Mouse (Mus musculus) limb, embryonic 10.5 days (tissue): ENCODE data around the gene H2-T22. TPM values are rescaled to one million over a fixed set of nuclear protein-coding genes. Genes with fewer than 3 reads are reported as not detected.
"Not testable (repeated sequence)": the region's sequence is repeated elsewhere in the genome, so short reads cannot be mapped to it uniquely, and the experiment has no call there.

Source experiments
- DNase-seq: peaks from one replicate; pipeline ENCODE4 v3.0.0-alpha.2; 2017; ENCODE audit warnings: low spot score
- H3K27ac ChIP-seq: fragments of 300-500 bp; sonication (generic); 2 replicates; pipeline ENCODE4 v1.5.1; 2016; ENCODE audit warnings: mild to moderate bottlenecking
- H3K27me3 ChIP-seq: fragments of 300-500 bp; sonication (generic); 2 replicates; pipeline ENCODE4 v1.6.1; 2016; ENCODE audit warnings: low read depth, mild to moderate bottlenecking; ENCODE audit not compliant: poor library complexity, severe bottlenecking
- H3K36me3 ChIP-seq: fragments of 300-500 bp; sonication (generic); 2 replicates; pipeline ENCODE4 v1.6.1; 2016; ENCODE audit warnings: mild to moderate bottlenecking, moderate library complexity
- H3K4me1 ChIP-seq: fragments of 300-500 bp; sonication (generic); 2 replicates; pipeline ENCODE4 v1.6.1; 2016
- H3K4me3 ChIP-seq: fragments of 300-500 bp; sonication (generic); 2 replicates; pipeline ENCODE4 v1.5.1; 2016; ENCODE audit warnings: mild to moderate bottlenecking, moderate library complexity
- H3K9me3 ChIP-seq: fragments of 300-500 bp; sonication (generic); replicated peaks from 2 replicates; pipeline ENCODE4 v1.6.1; 2016; ENCODE audit warnings: mild to moderate bottlenecking
- WGBS: fragments of 180-500 bp; shearing (Covaris S2); methylation state at CpG from one replicate; pipeline ENCODE4 v1.1.7; 2016; 5-methylcytosine and 5-hydroxymethylcytosine counted together
- polyA plus RNA-seq: library from polyadenylated mRNA; unstranded; fragments of >200 nt; fragmentation: Nextera tagmentation; extraction: Ambion mirVana; gene quantifications from 2 replicates; pipeline ENCODE4 v1.2.1, GENCODE M21; 2016

The H2-T22 gene
- polyA plus RNA-seq, 1 experiment from 2014 or later, result 9.7 TPM

GRCm38 (mm10) chr17:36023710-36024654 is 18.6 kb downstream of the H2-T22 start:
- no peaks in the 10 kb centered on the region for H3K27me3 ChIP-seq
- 75% methylated on average over 9 of the region's 9 CpGs for WGBS

GRCm38 (mm10) chr17:36022922-36023321 is 19.6 kb downstream of the H2-T22 start:
- peaks cover 4% of the 10 kb centered on the region for H3K4me1 ChIP-seq
- H3K36me3 ChIP-seq, result no peaks in the 10 kb centered on the region
- H3K27ac ChIP-seq, result no peak overlapping the region
- 88% methylated on average over 6 of the region's 6 CpGs for WGBS
- H3K4me3 ChIP-seq, result no peak overlapping the region
- H3K27me3 ChIP-seq, result no peaks in the 10 kb centered on the region
- no peak for DNase-seq
- H3K9me3 ChIP-seq, result no peaks in the 10 kb centered on the region

More at GRCm38 (mm10) chr17:36023710-36024654, 18.6 kb downstream of the H2-T22 start:
- no peak overlapping the region for H3K4me3 ChIP-seq
- H3K9me3 ChIP-seq, result no peaks in the 10 kb centered on the region
- H3K36me3 ChIP-seq, result no peaks in the 10 kb centered on the region
- peaks cover 4% of the 10 kb centered on the region for H3K4me1 ChIP-seq
- no peak overlapping the region for H3K27ac ChIP-seq
- no peak for DNase-seq

DNA sequence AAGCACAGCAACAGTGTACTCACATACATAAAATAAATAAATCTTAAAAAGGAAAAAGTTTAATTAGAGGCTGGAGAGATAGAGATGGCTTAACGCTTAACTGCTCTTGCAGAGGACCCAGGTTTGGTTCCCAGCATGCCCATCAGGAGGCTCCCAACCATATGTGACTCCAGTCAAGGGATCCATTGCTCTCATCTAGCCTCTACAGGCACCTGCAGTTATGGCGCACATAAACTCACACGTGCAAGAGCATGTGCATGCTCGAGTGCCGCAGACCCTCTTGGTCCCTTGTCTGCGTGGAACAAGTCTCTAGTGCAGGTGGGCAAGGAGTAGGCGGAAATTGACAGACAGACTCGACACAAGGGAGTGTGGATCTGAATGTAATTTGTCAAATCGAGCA is 20.4 kb downstream of the H2-T22 start:
- DNase-seq, result no peak
- WGBS, result 94% methylated on average over 9 of the region's 9 CpGs
- Histone ChIP-seq H3K9me3 (no peaks in the 10 kb centered on the region), H3K4me3 (no peak overlapping the region), H3K36me3 (no peaks in the 10 kb centered on the region), H3K4me1 (peaks cover 4% of the 10 kb centered on the region), H3K27me3 (no peaks in the 10 kb centered on the region), H3K27ac (no peak overlapping the region)

GRCm38 (mm10) chr17:36021309-36021708 is 21.2 kb downstream of the H2-T22 start:
- Histone ChIP-seq H3K27ac (no peak overlapping the region), H3K36me3 (no peaks in the 10 kb centered on the region), H3K9me3 (no peaks in the 10 kb centered on the region), H3K4me1 (peaks cover 4% of the 10 kb centered on the region), H3K4me3 (no peak overlapping the region), H3K27me3 (no peaks in the 10 kb centered on the region)
- no peak for DNase-seq
- WGBS, result 92% methylated on average over 1 of the region's 1 CpGs

DNA sequence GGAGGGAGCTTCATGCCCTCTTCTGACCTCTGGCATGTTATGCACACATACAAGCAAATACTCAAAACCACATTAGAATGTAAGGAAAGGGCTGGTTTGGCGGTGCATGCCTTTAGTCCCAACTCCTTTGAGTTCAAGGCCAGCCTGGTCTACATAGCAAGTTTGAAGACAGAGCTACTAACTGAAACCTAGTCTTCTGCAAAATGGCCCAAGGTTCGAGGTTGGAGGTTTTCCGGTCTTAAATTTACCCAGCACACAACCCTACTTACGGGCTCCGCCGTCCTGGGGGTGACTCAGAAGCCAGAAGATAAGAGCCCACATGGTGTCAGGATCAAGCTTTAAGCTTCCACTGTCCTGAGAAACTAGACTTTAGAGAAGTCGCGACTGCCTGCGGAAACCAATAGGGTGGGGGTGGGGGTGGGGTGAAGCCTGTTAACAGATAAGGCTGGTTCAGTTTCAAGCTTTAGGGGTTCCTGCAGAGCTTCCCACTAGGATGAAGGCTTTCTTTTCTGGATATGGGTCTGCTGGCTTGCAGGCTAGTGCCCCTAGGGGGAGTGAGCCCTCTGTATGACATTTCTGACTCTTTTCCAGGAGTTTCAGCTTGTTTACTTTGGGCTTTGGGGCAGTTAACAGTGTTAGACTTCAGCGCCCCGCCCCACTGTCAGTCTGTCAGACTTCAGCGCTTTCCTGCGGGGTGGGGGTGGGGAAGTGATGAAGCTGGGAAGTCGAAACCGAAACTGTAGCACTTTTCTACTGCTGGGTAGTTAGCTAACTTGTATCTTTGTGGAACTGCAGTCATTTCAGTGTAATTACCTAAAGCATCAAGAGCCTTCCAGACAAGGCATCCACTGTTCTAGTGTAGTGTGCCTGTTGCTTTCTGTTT is 22.1 kb downstream of the H2-T22 start, which contains the start of gene H2-T24:
TSS of gene H2-T24 (minus strand) at position 370 of the 883 bp plus-strand sequence.
- H3K27ac ChIP-seq, result no peak within 1 kb of the TSS
- WGBS, result 41% methylated on average over 15 of the region's 15 CpGs
- H3K36me3 ChIP-seq, result peaks cover 3% of the 10 kb centered on the region; the same call in 1 of the 2 replicates
- DNase-seq, result peak; percentile 38
- no peaks in the 10 kb centered on the region for H3K9me3 ChIP-seq
- peaks cover 4% of the 10 kb centered on the region for H3K4me1 ChIP-seq
- no peak within 1 kb of the TSS; the same call in 1 of the 2 replicates for H3K4me3 ChIP-seq
- H3K27me3 ChIP-seq, result no peaks in the 10 kb centered on the region

- Histone ChIP-seq H3K27me3 (no peaks in the 10 kb centered on the region), H3K4me1 (peaks cover 4% of the 10 kb centered on the region), H3K36me3 (peaks cover 12% of the 10 kb centered on the region), H3K9me3 (no peaks in the 10 kb centered on the region), H3K27ac (no peak overlapping the region), H3K4me3 (no peak overlapping the region)
- DNase-seq, result no peak
- WGBS, result 80% methylated on average over 3 of the region's 3 CpGs
Observed at GRCm38 (mm10) chr17:36019519-36019918, 23.0 kb downstream of the H2-T22 start.

- no peak overlapping the region for H3K4me3 ChIP-seq
- H3K4me1 ChIP-seq, result peaks cover 4% of the 10 kb centered on the region
- WGBS, result 76% methylated on average over 2 of the region's 2 CpGs
- DNase-seq, result no peak
- H3K27ac ChIP-seq, result no peak overlapping the region
- peaks cover 17% of the 10 kb centered on the region for H3K36me3 ChIP-seq
- H3K9me3 ChIP-seq, result no peaks in the 10 kb centered on the region
- no peaks in the 10 kb centered on the region for H3K27me3 ChIP-seq
Observed at GRCm38 (mm10) chr17:36018979-36019378, 23.6 kb downstream of the H2-T22 start.

DNA sequence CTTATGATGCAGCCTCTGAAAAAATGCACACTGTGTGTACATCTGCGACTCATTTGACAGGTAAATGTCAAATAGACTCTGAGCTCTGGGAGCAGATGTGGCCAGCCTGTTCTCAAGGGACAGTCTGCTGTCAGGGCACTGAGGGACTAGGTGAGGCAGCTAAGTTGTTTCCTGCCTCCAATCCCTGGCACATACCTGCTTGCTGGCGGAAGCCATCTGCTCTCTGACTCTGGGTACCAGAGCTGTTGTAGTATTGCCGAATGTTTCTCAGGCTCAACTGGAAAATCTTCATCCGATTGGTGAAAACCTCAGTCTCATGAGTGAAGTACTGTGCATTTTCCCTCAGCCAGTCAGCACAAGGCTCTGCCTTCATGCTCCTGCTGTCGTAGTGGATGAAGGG is 25.5 kb downstream of the H2-T22 start:
- H3K27ac ChIP-seq, result no peak overlapping the region
- peaks cover 17% of the 10 kb centered on the region for H3K36me3 ChIP-seq
- no peaks in the 10 kb centered on the region for H3K9me3 ChIP-seq
- 91% methylated on average over 5 of the region's 5 CpGs for WGBS
- H3K4me1 ChIP-seq, result peaks cover 4% of the 10 kb centered on the region
- no peaks in the 10 kb centered on the region for H3K27me3 ChIP-seq
- H3K4me3 ChIP-seq, result no peak overlapping the region
- no peak for DNase-seq

- H3K27me3 ChIP-seq, result no peaks in the 10 kb centered on the region
- peaks cover 17% of the 10 kb centered on the region for H3K36me3 ChIP-seq
- no peaks in the 10 kb centered on the region for H3K4me1 ChIP-seq
- no peaks in the 10 kb centered on the region for H3K9me3 ChIP-seq
- no peak overlapping the region for H3K27ac ChIP-seq
- DNase-seq, result no peak
- no peak overlapping the region for H3K4me3 ChIP-seq
- 94% methylated on average over 5 of the region's 5 CpGs for WGBS
Observed at GRCm38 (mm10) chr17:36014977-36015376, 27.6 kb downstream of the H2-T22 start.

GRCm38 (mm10) chr17:36004409-36004808 is 38.1 kb downstream of the H2-T22 start:
- not testable (repeated sequence) for DNase-seq, H3K27me3 ChIP-seq, H3K4me1 ChIP-seq, H3K9me3 ChIP-seq, H3K27ac ChIP-seq, H3K4me3 ChIP-seq
- WGBS, result 95% methylated on average over 7 of the region's 7 CpGs
- peaks cover 10% of the 10 kb centered on the region for H3K36me3 ChIP-seq

- Histone ChIP-seq H3K4me1 (no peaks in the 10 kb centered on the region), H3K36me3 (peaks cover 10% of the 10 kb centered on the region), H3K4me3 (no peak overlapping the region), H3K27ac (no peak overlapping the region), H3K9me3 (no peaks in the 10 kb centered on the region), H3K27me3 (no peaks in the 10 kb centered on the region)
- DNase-seq, result no peak
- WGBS, result 93% methylated on average over 7 of the region's 7 CpGs
Observed at GRCm38 (mm10) chr17:36003331-36003730, 39.2 kb downstream of the H2-T22 start.

- no peak overlapping the region for H3K4me3 ChIP-seq
- no peak overlapping the region for H3K27ac ChIP-seq
- WGBS, result 97% methylated on average over 6 of the region's 6 CpGs
- H3K9me3 ChIP-seq, result no peaks in the 10 kb centered on the region
- peaks cover 8% of the 10 kb centered on the region for H3K4me1 ChIP-seq
- H3K27me3 ChIP-seq, result no peaks in the 10 kb centered on the region
- H3K36me3 ChIP-seq, result peaks cover 10% of the 10 kb centered on the region
- DNase-seq, result no peak
Observed at GRCm38 (mm10) chr17:36001966-36002365, 40.6 kb downstream of the H2-T22 start.
